Mouse (Mus musculus) forebrain, embryonic 10.5 days (tissue): ENCODE data around the gene Vps53. TPM values are rescaled to one million over a fixed set of nuclear protein-coding genes. Genes with fewer than 3 reads are reported as not detected.
A peak's percentile ranks its signal among the peaks of the same experiment; 100 is the strongest.
"Not testable (repeated sequence)": the region's sequence is repeated elsewhere in the genome, so short reads cannot be mapped to it uniquely, and the experiment has no call there.

Source experiments
- DNase-seq: peaks from one replicate; pipeline ENCODE4 v3.0.0-alpha.2; 2017; ENCODE audit warnings: low spot score; ENCODE audit errors: extremely low spot score
- H3K27ac ChIP-seq: fragments of 300-500 bp; sonication (generic); 2 replicates; pipeline ENCODE4 v1.5.1; 2016; ENCODE audit warnings: mild to moderate bottlenecking
- H3K27me3 ChIP-seq: fragments of 300-500 bp; sonication (generic); 2 replicates; pipeline ENCODE4 v1.6.1; 2016; ENCODE audit warnings: mild to moderate bottlenecking; ENCODE audit not compliant: poor library complexity, severe bottlenecking
- H3K36me3 ChIP-seq: fragments of 300-500 bp; sonication (generic); replicated peaks from 2 replicates; pipeline ENCODE4 v1.6.1; 2016; ENCODE audit warnings: mild to moderate bottlenecking, moderate library complexity
- H3K4me1 ChIP-seq: fragments of 300-500 bp; sonication (generic); 2 replicates; pipeline ENCODE4 v1.6.1; 2016
- H3K4me3 ChIP-seq: fragments of 300-500 bp; sonication (generic); 2 replicates; pipeline ENCODE4 v1.5.1; 2016; ENCODE audit warnings: mild to moderate bottlenecking, moderate library complexity
- H3K9me3 ChIP-seq: fragments of 300-500 bp; sonication (generic); 2 replicates; pipeline ENCODE4 v1.6.1; 2016; ENCODE audit warnings: mild to moderate bottlenecking, moderate library complexity
- WGBS: fragments of 180-500 bp; shearing (Covaris S2); methylation state at CpG from one replicate; pipeline ENCODE4 v1.1.7; 2016; 5-methylcytosine and 5-hydroxymethylcytosine counted together
- polyA plus RNA-seq: library from polyadenylated mRNA; unstranded; fragments of >200 nt; fragmentation: Nextera tagmentation; extraction: Ambion mirVana; gene quantifications from 2 replicates; pipeline ENCODE4 v1.2.1, GENCODE M21; 2016

The Vps53 gene
- polyA plus RNA-seq, 1 experiment from 2014 or later = 38.6 TPM

DNA sequence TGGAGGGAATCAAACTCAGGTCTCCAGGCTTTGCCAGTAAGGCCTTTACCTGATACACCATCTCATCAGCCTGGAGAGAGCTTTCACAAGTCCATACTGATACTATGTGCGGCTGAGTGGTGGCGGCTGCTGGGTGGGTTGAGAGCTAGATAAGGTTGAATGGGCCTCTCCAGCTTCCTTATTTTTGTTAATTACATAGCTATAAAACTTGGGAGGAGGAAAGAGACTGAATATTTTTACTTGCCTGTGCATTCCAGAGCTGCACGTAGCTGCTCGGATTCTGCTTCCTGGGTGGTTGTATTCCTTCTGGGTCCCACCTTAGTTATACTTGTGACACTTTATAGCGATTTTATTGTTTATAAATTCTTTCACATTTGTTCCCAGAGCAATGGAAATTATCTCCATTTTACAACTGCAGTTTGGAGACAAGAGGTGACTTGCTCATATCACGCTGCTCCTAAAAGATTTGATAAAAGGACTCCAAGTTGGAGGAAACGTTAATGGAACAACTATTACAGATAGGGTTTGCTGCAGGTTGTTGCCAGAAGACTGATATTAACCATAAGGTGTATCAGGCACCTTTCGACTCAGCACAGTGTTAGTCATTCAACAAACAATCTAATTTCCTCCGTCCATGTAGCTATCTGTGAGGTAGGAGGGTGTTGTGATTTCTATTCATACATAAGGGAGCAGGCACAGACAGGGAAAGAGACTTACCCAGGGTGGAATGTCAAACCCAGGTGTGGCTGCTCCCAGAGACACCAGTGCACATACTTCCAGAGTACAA is 168.4 kb downstream of the Vps53 start:
- Histone ChIP-seq H3K4me3 (no peak overlapping the region), H3K27ac (no peak overlapping the region), H3K9me3 (no peaks in the 10 kb centered on the region), H3K4me1 (no peaks in the 10 kb centered on the region), H3K27me3 (no peaks in the 10 kb centered on the region), H3K36me3 (no peaks in the 10 kb centered on the region)
- WGBS = 88% methylated on average over 9 of the region's 9 CpGs
- DNase-seq = no peak

DNA sequence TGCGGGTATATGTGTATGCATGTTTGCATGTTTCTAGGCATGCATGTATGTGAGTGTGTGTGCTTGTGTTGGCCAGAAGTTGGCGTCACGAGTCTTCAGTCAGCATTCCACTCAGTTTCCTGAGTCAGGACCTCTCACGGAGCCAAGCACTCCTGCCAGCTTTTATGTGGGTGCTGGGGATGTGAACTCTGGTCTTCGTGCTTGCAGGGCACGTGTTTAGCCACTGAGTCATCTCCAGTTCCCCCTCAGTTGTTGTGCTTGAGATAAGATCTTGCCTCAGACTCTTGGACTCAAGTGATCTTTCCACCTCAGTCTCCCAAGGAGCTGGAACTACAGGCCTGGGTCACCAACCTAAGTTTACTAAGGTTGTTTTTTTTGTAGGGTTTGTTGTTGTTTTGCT is 170.3 kb downstream of the Vps53 start:
- Histone ChIP-seq H3K27me3 (no peaks in the 10 kb centered on the region), H3K27ac (no peak overlapping the region), H3K4me3 (no peak overlapping the region), H3K4me1 (no peaks in the 10 kb centered on the region), H3K9me3 (no peaks in the 10 kb centered on the region), H3K36me3 (no peaks in the 10 kb centered on the region)
- DNase-seq = no peak
- 85% methylated on average over 6 of the region's 6 CpGs for WGBS

DNA sequence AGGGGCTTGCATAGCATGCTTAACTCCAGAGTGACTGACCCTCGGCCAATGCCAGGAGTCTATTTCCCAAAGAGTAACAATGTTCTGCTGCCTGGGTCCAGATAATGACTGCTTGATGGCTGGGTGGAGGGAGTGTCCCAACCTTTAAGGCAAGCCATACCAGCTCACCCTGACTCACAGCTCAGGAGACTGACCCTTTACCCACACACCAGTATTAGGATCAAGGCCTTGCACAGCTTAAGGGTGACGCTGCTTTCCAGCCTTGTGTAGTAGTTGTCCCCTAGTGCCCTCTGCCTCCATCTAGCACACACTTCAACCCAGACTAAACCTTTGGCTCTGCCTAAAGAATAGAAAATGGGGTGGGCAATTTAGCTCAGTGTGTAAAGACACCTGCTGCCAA is 171.3 kb downstream of the Vps53 start:
- Histone ChIP-seq H3K4me3 (no peak overlapping the region), H3K9me3 (no peaks in the 10 kb centered on the region), H3K4me1 (no peaks in the 10 kb centered on the region), H3K27ac (no peak overlapping the region), H3K27me3 (peaks cover 5% of the 10 kb centered on the region; the same call in 1 of the 2 replicates), H3K36me3 (no peaks in the 10 kb centered on the region)
- 84% methylated on average over 2 of the region's 2 CpGs for WGBS
- DNase-seq = no peak

DNA sequence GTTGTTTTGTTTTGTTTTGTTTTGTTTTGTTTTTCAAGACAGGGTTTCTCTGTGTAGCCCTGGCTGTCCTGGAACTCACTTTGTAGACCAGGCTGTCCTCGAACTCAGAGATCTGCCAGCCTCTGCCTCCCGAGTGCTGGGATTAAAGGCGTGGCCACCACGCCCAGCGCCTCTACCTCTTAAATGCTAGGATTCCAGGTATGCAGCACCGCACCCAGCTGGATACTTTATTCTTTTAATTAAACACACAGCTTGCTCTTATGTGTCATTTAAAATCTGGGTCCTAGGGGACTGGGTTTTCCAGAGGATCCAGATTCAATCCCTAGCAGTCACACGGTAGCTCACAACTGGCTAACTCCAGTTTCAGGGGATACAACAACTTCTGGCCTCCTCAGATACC is 175.2 kb downstream of the Vps53 start:
- H3K27me3 ChIP-seq = peaks cover 36% of the 10 kb centered on the region
- not testable (repeated sequence) for H3K9me3 ChIP-seq, H3K27ac ChIP-seq, H3K4me3 ChIP-seq, H3K4me1 ChIP-seq, H3K36me3 ChIP-seq, DNase-seq
- WGBS = 92% methylated on average over 7 of the region's 7 CpGs

DNA sequence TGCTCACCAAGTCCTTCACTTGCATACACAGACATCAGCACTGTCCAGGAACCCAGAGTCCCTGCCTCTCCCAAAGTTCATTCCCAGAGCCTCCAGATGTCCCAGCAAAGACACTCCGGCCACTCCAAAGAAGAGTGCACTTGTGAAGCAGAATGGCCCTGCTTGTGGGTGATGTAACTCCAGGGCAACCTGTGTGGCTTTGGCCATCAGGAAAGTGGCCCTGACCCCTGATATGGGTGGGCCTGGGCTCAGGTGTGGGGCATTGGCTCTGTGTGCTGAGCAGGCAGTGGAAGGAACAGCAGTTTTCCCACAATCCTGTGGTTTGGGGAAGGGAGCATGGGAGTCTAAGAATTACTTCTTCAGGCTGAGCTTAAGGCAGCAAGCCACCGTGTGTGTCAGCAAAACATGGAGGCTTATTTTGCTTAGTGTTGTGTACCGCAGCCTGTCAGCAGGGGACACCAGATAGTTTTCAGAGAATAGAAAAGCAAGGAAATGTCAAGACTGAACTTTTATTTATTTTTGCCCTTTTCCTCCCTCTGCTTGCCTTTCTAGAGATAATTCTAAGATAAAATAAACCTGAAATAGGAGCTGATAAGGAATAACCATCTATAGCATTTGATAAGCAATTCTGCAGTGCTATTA is 178.1 kb downstream of the Vps53 start:
- 67% methylated on average over 3 of the region's 3 CpGs for whole genome bisulfite sequencing
- no peaks in the 10 kb centered on the region for H3K36me3 ChIP-seq
- peaks cover 9% of the 10 kb centered on the region for H3K4me1 ChIP-seq
- H3K27ac ChIP-seq = no peak overlapping the region
- H3K27me3 ChIP-seq = peaks cover 45% of the 10 kb centered on the region
- DNase-seq = no peak
- H3K4me3 ChIP-seq = no peak overlapping the region
- no peaks in the 10 kb centered on the region for H3K9me3 ChIP-seq

DNA sequence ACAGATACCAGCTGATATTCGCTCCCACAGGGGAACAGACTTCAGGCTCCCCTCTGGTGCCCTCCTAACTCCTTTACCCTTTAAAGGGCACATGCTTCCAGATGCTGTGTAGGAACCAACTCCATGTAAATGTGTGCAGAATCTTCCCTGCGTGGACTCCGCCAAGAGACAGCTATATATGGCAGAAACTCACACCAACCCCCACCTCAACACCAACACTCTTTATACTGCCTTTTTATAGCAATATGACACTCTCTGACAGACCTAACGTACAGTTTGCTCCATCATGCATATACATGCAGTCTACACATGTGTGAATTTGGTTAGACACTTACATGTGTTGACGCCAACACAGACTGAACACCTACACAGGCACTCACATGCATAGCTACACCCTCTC is 178.7 kb downstream of the Vps53 start:
- Histone ChIP-seq H3K9me3 (no peaks in the 10 kb centered on the region), H3K27me3 (peaks cover 45% of the 10 kb centered on the region), H3K36me3 (no peaks in the 10 kb centered on the region), H3K4me1 (peaks cover 9% of the 10 kb centered on the region), H3K4me3 (no peak overlapping the region), H3K27ac (no peak overlapping the region)
- whole genome bisulfite sequencing = 88% methylated on average over 5 of the region's 5 CpGs
- DNase-seq = no peak

DNA sequence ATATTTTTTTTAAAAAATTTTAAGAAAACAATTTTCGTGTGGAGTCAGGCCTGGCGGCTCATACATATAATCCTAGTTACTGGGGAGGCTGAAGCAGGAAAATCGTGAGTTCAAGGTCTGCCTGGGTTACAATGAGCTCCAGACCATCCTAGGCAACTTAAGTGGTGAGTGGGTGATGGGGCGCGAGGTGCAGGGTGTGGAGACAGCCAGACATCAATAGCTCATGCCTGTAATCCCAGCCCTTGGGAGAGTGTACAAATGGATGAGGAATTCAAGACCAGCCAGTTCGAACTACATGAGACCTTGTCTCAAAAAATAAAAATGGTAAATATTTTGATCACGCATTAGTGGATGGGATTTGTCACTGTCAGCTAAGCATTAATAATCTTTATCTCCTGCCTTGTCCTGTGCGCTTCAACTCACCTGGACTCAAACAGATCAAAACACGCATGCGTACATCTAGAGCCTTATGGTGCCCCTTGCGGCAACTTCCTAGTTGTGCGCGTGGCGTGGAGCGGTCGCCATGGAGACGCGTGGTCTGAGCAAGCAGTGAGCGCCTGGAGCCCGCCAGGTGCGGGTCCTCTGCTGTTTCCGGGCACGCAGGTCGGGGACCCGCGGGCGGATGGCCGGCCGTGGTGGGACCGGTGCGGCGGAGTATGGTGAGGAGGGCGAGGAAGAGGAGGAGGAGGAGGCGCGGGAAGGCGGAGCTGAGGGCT is 179.8 kb downstream of the Vps53 start, which contains the start of gene 1700016K19Rik:
Gene 1700016K19Rik, plus strand, starts transcription at position 473 of the 716 bp plus-strand sequence.
- peak within 1 kb of the TSS; percentile 60; the same call in 1 of the 2 replicates for H3K27ac ChIP-seq
- DNase-seq = peak; percentile 77
- peaks cover 9% of the 10 kb centered on the region for H3K4me1 ChIP-seq
- H3K27me3 ChIP-seq = peaks cover 45% of the 10 kb centered on the region
- H3K36me3 ChIP-seq = no peaks in the 10 kb centered on the region
- H3K9me3 ChIP-seq = no peaks in the 10 kb centered on the region
- WGBS = 14% methylated on average over 33 of the region's 36 CpGs
- peak within 1 kb of the TSS; percentile 73 for H3K4me3 ChIP-seq

Other genes starting within 250 kb of the Vps53 start
- gene Rph3al, start 241.2 kb downstream of the Vps53 start, polyA plus RNA-seq = 2.1 and 2.9 TPM in 2 replicates
- 0.23 and 0.62 TPM in 2 replicates for gene 1700016K19Rik, start 179.7 kb downstream of the Vps53 start, polyA plus RNA-seq
- 15.4 and 16.8 TPM in 2 replicates for gene Rflnb, start 151.9 kb downstream of the Vps53 start, polyA plus RNA-seq
- gene Fam57a, start within 50 bp of the Vps53 start, polyA plus RNA-seq = 30.9 and 32.3 TPM in 2 replicates
- gene Dbil5, start 38.0 kb upstream of the Vps53 start, polyA plus RNA-seq = 0.53 TPM in 1 of 2 replicates, not detected in the other
- 65.6 and 68.5 TPM in 2 replicates for gene Gemin4, start 38.0 kb upstream of the Vps53 start, polyA plus RNA-seq
- gene Mrm3, start 64.1 kb upstream of the Vps53 start, polyA plus RNA-seq = 26.3 and 28.1 TPM in 2 replicates
- 129 and 134 TPM in 2 replicates for gene Glod4, start 64.1 kb upstream of the Vps53 start, polyA plus RNA-seq
- 55.4 and 62.3 TPM in 2 replicates for gene Nxn, start 219.5 kb upstream of the Vps53 start, polyA plus RNA-seq
- gene Timm22, start 227.3 kb upstream of the Vps53 start, polyA plus RNA-seq = 127 and 128 TPM in 2 replicates